Mouse (Mus musculus) midbrain, embryonic 15.5 days (tissue): ENCODE results near the gene Actl7a. TPM values are rescaled to one million over a fixed set of nuclear protein-coding genes. Genes with fewer than 3 reads are reported as not detected.

Experiments
- ATAC-seq: fragments of 200-750 bp; cut with Nextera tagmentation; replicated peaks from 2 replicates; pipeline ENCODE4 v1.8.0; 2017; ENCODE audit warnings: moderate TSS enrichment
- H3K27ac ChIP-seq: fragments of 300-500 bp; sonication (generic); 2 replicates; pipeline ENCODE4 v1.5.1; 2015; ENCODE audit warnings: mild to moderate bottlenecking, inconsistent platforms
- H3K27me3 ChIP-seq: fragments of 300-500 bp; sonication (generic); replicated peaks from 2 replicates; pipeline ENCODE4 v1.6.1; 2015; ENCODE audit warnings: inconsistent platforms
- H3K36me3 ChIP-seq: fragments of 300-500 bp; sonication (generic); replicated peaks from 2 replicates; pipeline ENCODE4 v1.6.1; 2015; ENCODE audit warnings: inconsistent platforms
- H3K4me1 ChIP-seq: fragments of 300-500 bp; sonication (generic); 2 replicates; pipeline ENCODE4 v1.6.1; 2015; ENCODE audit warnings: inconsistent platforms
- H3K4me2 ChIP-seq: fragments of 300-500 bp; sonication (generic); 2 replicates; pipeline ENCODE4 v1.6.1; 2015; ENCODE audit warnings: inconsistent platforms, mild to moderate bottlenecking, moderate library complexity
- H3K4me3 ChIP-seq: fragments of 300-500 bp; sonication (generic); 2 replicates; pipeline ENCODE4 v1.5.1; 2015; ENCODE audit warnings: mild to moderate bottlenecking, inconsistent platforms
- H3K9ac ChIP-seq: fragments of 300-500 bp; sonication (generic); 2 replicates; pipeline ENCODE4 v1.6.1; 2015; ENCODE audit warnings: mild to moderate bottlenecking, inconsistent platforms
- H3K9me3 ChIP-seq: fragments of 300-500 bp; sonication (generic); 2 replicates; pipeline ENCODE4 v1.6.1; 2016; ENCODE audit warnings: inconsistent platforms
- WGBS: fragments of 180-500 bp; shearing (Covaris S2); methylation state at CpG from one replicate; pipeline ENCODE4 v1.1.7; 2015; ENCODE audit warnings: mixed read lengths; 5-methylcytosine and 5-hydroxymethylcytosine counted together
- polyA plus RNA-seq: library from polyadenylated mRNA; unstranded; fragments of >200 nt; fragmentation: Nextera tagmentation; extraction: Ambion mirVana; gene quantifications from 2 replicates; pipeline ENCODE4 v1.2.1, GENCODE M21; 2015

Gene Actl7a
- polyA plus RNA-seq: not detected in 2 replicates

DNA sequence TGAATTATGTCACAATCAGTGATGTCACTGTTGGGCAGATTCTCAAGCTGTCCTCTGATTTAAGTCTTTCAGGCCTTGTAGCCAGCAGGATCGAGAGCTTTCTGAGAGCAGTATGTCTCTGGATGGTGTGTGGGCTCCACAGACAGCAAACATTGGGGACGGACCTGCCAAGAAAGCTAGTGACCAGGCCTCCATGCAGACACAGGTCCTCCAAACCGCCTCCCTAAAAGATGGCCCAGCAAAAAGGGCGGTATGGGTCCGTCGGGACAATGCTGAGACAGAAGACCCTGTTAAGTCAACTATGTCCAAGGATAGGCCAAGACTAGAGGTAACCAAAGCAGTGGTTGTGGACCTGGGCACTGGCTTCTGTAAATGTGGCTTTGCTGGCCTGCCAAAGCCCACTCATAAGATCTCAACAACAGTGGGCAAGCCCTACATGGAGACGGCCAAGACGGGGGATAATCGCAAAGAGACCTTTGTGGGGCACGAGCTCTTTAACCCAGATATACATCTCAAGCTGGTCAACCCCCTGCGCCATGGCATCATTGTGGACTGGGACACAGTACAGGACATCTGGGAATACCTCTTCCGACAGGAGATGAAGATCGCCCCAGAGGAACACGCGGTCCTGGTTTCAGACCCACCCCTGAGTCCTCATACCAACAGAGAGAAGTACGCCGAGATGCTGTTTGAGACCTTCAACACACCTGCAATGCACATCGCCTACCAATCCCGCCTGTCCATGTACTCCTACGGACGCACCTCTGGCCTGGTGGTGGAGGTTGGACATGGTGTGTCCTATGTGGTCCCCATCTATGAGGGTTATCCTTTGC is at the start of gene Actl7a:
Actl7a (plus strand) TSS at position 51 of the 833 bp plus-strand sequence.
- no peak within 1 kb of the TSS for H3K9ac ChIP-seq
- WGBS: 98% methylated on average over 21 of the region's 21 CpGs
- H3K36me3 ChIP-seq: peaks cover 11% of the 10 kb centered on the region; the same call in 1 of the 2 replicates
- H3K4me2 ChIP-seq: no peak within 1 kb of the TSS
- H3K9me3 ChIP-seq: no peaks in the 10 kb centered on the region
- no peaks in the 10 kb centered on the region for H3K27me3 ChIP-seq
- H3K4me1 ChIP-seq: no peaks in the 10 kb centered on the region
- no peak within 1 kb of the TSS for H3K4me3 ChIP-seq
- H3K27ac ChIP-seq: no peak within 1 kb of the TSS
- no peak for ATAC-seq

DNA sequence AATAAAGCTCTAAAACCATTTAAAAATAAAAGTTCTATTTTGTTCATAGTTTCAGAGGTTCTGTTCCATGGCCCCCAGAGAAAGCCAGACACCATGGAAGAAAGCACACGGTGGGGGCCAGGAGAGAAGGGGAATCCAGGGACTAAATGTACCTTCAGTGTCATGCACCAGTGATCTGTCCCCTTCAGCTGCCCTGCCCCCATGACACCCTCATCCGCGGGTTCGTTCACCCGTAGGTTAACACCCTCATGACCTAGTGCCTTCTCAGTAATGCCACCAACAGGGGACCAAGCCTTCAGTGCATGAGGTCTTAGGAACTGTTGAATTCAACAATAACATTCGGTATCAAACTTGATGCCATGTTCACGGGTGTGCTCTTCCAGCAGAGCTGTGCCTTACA is 46.8 kb upstream of the Actl7a start:
- WGBS: 83% methylated on average over 7 of the region's 7 CpGs
- no peak for ATAC-seq
- Histone ChIP-seq H3K4me2 (no peak overlapping the region), H3K27ac (no peak overlapping the region), H3K27me3 (no peaks in the 10 kb centered on the region), H3K9me3 (no peaks in the 10 kb centered on the region), H3K4me3 (no peak overlapping the region), H3K9ac (no peak overlapping the region), H3K4me1 (no peaks in the 10 kb centered on the region), H3K36me3 (no peaks in the 10 kb centered on the region)

DNA sequence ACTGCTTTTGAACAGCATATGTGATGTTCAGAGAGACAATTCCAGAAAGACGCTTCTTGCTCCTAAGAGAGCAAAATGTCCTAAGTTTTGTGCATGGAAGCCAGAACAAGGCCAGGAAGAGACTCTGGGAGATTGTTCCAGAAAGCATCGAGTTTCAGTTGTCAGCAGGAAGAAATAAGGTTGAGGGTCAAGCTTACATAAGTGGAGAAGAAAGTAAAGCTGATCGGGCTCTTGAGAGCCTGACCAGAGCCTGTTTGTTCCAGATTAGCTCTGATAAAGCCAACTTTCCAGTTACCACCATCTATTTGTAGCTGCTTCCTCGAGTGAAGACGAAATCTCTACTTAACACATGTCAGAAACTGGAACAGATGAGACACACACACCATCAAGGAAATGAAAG is 44.5 kb upstream of the Actl7a start:
- no peak overlapping the region for H3K4me2 ChIP-seq
- no peaks in the 10 kb centered on the region for H3K9me3 ChIP-seq
- no peak for ATAC-seq
- H3K36me3 ChIP-seq: no peaks in the 10 kb centered on the region
- H3K4me3 ChIP-seq: no peak overlapping the region
- WGBS: 72% methylated on average over 5 of the region's 5 CpGs
- no peak overlapping the region for H3K9ac ChIP-seq
- H3K27me3 ChIP-seq: no peaks in the 10 kb centered on the region
- H3K4me1 ChIP-seq: no peaks in the 10 kb centered on the region
- no peak overlapping the region for H3K27ac ChIP-seq

- H3K9me3 ChIP-seq: no peaks in the 10 kb centered on the region
- no peak overlapping the region for H3K9ac ChIP-seq
- H3K4me1 ChIP-seq: no peaks in the 10 kb centered on the region
- 3% methylated on average over 10 of the region's 10 CpGs for WGBS
- ATAC-seq: no peak
- no peak overlapping the region for H3K4me3 ChIP-seq
- H3K36me3 ChIP-seq: no peaks in the 10 kb centered on the region
- H3K4me2 ChIP-seq: no peak overlapping the region
- H3K27ac ChIP-seq: no peak overlapping the region
- no peaks in the 10 kb centered on the region for H3K27me3 ChIP-seq
These were observed 41.0 kb upstream of the Actl7a start for GRCm38 (mm10) chr4:56702234-56702633.

- WGBS: 81% methylated on average over 3 of the region's 3 CpGs
- Histone ChIP-seq H3K4me1 (peaks cover 4% of the 10 kb centered on the region; the same call in 1 of the 2 replicates), H3K27ac (no peak overlapping the region), H3K9me3 (no peaks in the 10 kb centered on the region), H3K27me3 (no peaks in the 10 kb centered on the region), H3K4me3 (no peak overlapping the region), H3K4me2 (no peak overlapping the region), H3K36me3 (no peaks in the 10 kb centered on the region), H3K9ac (no peak overlapping the region)
- ATAC-seq: no peak
These were observed 30.1 kb upstream of the Actl7a start for GRCm38 (mm10) chr4:56713155-56713554.

DNA sequence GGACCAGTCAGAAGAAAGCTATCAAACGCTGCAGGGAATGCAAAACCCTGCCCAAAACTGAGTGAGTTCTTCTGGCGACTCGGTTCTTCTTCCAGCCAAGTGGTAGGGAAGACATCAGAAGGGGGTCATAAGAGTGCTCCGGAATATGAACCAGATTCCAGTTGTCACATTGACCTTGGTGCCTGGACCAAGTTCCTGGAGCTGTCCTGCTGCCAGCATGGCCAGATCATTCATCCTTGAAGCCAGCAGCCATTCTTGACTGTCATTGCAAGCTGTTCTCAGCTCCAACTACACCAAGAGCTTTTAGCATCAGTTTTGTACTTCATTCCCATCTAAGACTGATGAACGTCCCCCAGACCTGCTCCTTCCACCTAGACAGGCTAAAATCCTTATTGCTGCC is 26.4 kb upstream of the Actl7a start:
- Histone ChIP-seq H3K9ac (no peak overlapping the region), H3K4me2 (no peak overlapping the region), H3K4me3 (no peak overlapping the region), H3K36me3 (no peaks in the 10 kb centered on the region), H3K27ac (no peak overlapping the region), H3K27me3 (no peaks in the 10 kb centered on the region), H3K4me1 (0 out of 2 replicates have a peak, but pooled peaks cover 2% of the 10 kb centered on the region), H3K9me3 (no peaks in the 10 kb centered on the region)
- 58% methylated on average over 5 of the region's 5 CpGs for WGBS
- ATAC-seq: no peak

DNA sequence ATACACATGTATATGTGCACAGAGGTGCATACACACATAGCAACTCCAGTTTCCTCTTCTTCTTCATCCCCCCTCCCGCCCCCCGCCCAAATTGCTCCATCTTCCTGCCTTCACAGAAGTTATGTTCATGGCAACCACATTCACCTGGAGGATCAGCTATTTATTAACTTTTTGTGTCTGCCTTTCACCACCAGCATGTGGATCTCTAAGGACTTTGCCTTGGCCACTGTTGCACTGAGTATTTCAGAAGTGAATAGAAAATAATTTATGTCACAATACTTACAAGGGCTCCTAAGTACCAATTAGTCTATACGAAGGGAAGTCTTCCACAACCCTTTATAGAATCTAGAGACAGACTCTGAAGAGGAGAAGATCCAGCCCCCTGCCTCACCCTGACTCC is 25.3 kb upstream of the Actl7a start:
- Histone ChIP-seq H3K36me3 (no peaks in the 10 kb centered on the region), H3K27ac (no peak overlapping the region), H3K4me3 (no peak overlapping the region), H3K4me2 (no peak overlapping the region), H3K4me1 (0 out of 2 replicates have a peak, but pooled peaks cover 2% of the 10 kb centered on the region), H3K9me3 (no peaks in the 10 kb centered on the region), H3K27me3 (no peaks in the 10 kb centered on the region), H3K9ac (no peak overlapping the region)
- 82% methylated on average over 3 of the region's 3 CpGs for WGBS
- ATAC-seq: no peak

DNA sequence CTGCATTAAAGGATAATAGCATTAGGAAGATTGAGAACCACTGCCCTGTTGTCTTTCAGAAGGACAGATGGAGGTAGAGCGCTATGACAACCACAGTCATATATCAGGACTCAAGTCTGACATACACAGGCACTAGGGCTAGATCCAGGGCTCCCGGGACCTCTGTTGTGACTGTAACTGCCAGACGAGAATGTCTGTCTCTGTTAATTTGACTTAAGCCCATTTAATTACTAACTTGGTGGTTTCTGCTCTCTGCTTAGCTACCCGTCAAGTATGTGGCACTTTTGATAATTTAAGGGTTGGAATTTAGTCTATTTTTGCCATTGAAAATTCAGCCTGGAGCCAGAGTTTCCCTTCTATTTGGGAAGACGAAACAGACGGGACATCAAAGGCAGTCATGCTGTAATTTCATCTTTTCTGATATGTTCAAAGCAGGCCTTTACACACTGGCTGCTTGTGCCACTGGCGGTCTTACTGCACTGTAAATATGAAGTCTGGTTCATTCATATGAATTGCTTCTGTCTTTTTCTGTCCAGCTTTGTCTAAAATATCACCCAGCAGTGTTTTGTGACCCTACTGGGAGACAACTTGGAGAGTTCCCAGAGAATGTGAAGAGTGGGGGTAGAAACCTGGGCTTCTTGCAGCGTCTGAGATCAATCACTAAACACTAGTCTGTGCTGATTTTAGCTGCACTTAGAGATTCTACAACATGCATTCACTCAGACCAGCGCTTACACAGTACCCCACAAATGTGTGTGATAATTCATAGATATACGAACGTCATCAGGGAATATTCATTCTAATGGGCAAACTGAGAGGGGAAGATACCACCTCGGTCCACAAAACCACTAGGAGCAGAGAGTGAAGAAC is 24.4 kb upstream of the Actl7a start:
- Histone ChIP-seq H3K36me3 (no peaks in the 10 kb centered on the region), H3K4me1 (0 out of 2 replicates have a peak, but pooled peaks cover 2% of the 10 kb centered on the region), H3K9ac (no peak overlapping the region), H3K27ac (peak overlapping the region; percentile 32; the same call in 1 of the 2 replicates), H3K4me3 (no peak overlapping the region), H3K4me2 (no peak overlapping the region), H3K27me3 (no peaks in the 10 kb centered on the region), H3K9me3 (no peaks in the 10 kb centered on the region)
- ATAC-seq: peak; percentile 54
- whole genome bisulfite sequencing: 69% methylated on average over 12 of the region's 12 CpGs

- Histone ChIP-seq H3K9me3 (no peaks in the 10 kb centered on the region), H3K27me3 (no peaks in the 10 kb centered on the region), H3K4me3 (no peak overlapping the region), H3K27ac (0 out of 2 replicates have a peak overlapping the region, but pooled peaks have one; percentile 32), H3K4me2 (no peak overlapping the region), H3K4me1 (0 out of 2 replicates have a peak, but pooled peaks cover 2% of the 10 kb centered on the region), H3K9ac (no peak overlapping the region), H3K36me3 (no peaks in the 10 kb centered on the region)
- WGBS: 61% methylated on average over 9 of the region's 9 CpGs
- no peak for ATAC-seq
These were observed 23.8 kb upstream of the Actl7a start for GRCm38 (mm10) chr4:56719456-56719855.

- Histone ChIP-seq H3K36me3 (no peaks in the 10 kb centered on the region), H3K9ac (no peak overlapping the region), H3K27me3 (no peaks in the 10 kb centered on the region), H3K4me2 (no peak overlapping the region), H3K9me3 (no peaks in the 10 kb centered on the region), H3K4me1 (0 out of 2 replicates have a peak, but pooled peaks cover 2% of the 10 kb centered on the region), H3K4me3 (no peak overlapping the region), H3K27ac (no peak overlapping the region)
- WGBS: 88% methylated on average over 9 of the region's 9 CpGs
- no peak for ATAC-seq
These were observed 22.8 kb upstream of the Actl7a start for GRCm38 (mm10) chr4:56720403-56720802.

GRCm38 (mm10) chr4:56721469-56721868 is 21.7 kb upstream of the Actl7a start:
- Histone ChIP-seq H3K4me3 (no peak overlapping the region), H3K4me1 (0 out of 2 replicates have a peak, but pooled peaks cover 2% of the 10 kb centered on the region), H3K36me3 (no peaks in the 10 kb centered on the region), H3K9ac (no peak overlapping the region), H3K4me2 (no peak overlapping the region), H3K27me3 (no peaks in the 10 kb centered on the region), H3K27ac (no peak overlapping the region), H3K9me3 (no peaks in the 10 kb centered on the region)
- WGBS: 35% methylated on average over 3 of the region's 3 CpGs
- no peak for ATAC-seq

DNA sequence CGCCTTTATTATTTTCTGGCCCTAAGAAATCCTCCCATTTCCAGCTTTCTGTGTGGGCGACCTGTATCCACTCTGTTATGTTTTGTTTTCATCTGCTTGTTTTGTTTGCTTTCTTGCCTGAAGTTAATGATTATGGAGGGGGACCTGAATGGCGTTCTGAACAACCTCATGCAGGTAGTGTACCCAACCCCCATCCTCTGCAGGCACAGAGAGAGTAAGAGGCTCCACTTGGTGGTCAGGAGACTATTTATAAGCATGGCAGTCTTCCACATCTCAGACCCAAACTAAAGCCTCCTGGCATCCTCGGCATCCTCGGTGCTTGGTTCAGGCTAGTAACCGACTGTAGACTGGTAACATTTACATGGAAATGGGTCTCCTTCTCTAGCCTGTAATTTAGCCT is 20.9 kb upstream of the Actl7a start:
- no peak overlapping the region for H3K27ac ChIP-seq
- ATAC-seq: no peak
- 0 out of 2 replicates have a peak, but pooled peaks cover 2% of the 10 kb centered on the region for H3K4me1 ChIP-seq
- H3K4me3 ChIP-seq: no peak overlapping the region
- H3K9me3 ChIP-seq: no peaks in the 10 kb centered on the region
- no peak overlapping the region for H3K9ac ChIP-seq
- WGBS: 74% methylated on average over 6 of the region's 6 CpGs
- H3K36me3 ChIP-seq: no peaks in the 10 kb centered on the region
- H3K4me2 ChIP-seq: no peak overlapping the region
- H3K27me3 ChIP-seq: no peaks in the 10 kb centered on the region
